Mouse (Mus musculus): ENCODE data around the gene Esp31.

The Esp31 gene

GRCm38 (mm10) chr17:38639147-38639546 lies at the start of gene Esp31:
Esp31 (plus strand) TSS chr17:38639447.
- no peak for DNase-seq
